Mouse (Mus musculus): ENCODE results near the gene Adi1. TPM values are rescaled to one million over a fixed set of nuclear protein-coding genes. Genes with fewer than 3 reads are reported as not detected.

Adi1 gene
- polyA plus RNA-seq, 1 experiment from 2014 or later, result 24.6 TPM

- Histone ChIP-seq H3K36me3 (ENCODE audit: control insufficient read depth, insufficient read depth, low read length) (peaks cover 16% of the 10 kb centered on the region), H3K9ac (ENCODE audit: low read depth, low read length) (no peak overlapping the region), H3K4me1 (ENCODE audit: control insufficient read depth, insufficient read depth, low read length) (no peaks in the 10 kb centered on the region), H3K4me3 (ENCODE audit: low read depth, low read length) (no peak overlapping the region), H3K27ac (ENCODE audit: low read length) (no peak overlapping the region), H3K4me2 (ENCODE audit: low read length) (no peak overlapping the region), H3K9me3 (replicated peaks; ENCODE audit: control insufficient read depth, low read length, poor library complexity, severe bottlenecking) (no peaks in the 10 kb centered on the region), H3K27me3 (ENCODE audit: control insufficient read depth, insufficient read depth, low read depth, low read length) (no peaks in the 10 kb centered on the region)
- ATAC-seq, result no peak
- 96% methylated on average over 2 of the region's 2 CpGs for WGBS
Observed at GRCm38 (mm10) chr12:28718106-28718505, 43.1 kb downstream of the Adi1 start.

GRCm38 (mm10) chr12:28724366-28724765, 49.3 kb downstream of the Adi1 start:
- Histone ChIP-seq H3K9ac (ENCODE audit: low read depth, low read length) (no peak overlapping the region), H3K36me3 (ENCODE audit: control insufficient read depth, insufficient read depth, low read length) (peaks cover 18% of the 10 kb centered on the region), H3K4me1 (ENCODE audit: control insufficient read depth, insufficient read depth, low read length) (no peaks in the 10 kb centered on the region), H3K27ac (ENCODE audit: low read length) (no peak overlapping the region), H3K4me3 (ENCODE audit: low read depth, low read length) (no peak overlapping the region), H3K27me3 (ENCODE audit: control insufficient read depth, insufficient read depth, low read depth, low read length) (no peaks in the 10 kb centered on the region), H3K4me2 (ENCODE audit: low read length) (no peak overlapping the region), H3K9me3 (replicated peaks; ENCODE audit: control insufficient read depth, low read length, poor library complexity, severe bottlenecking) (no peaks in the 10 kb centered on the region)
- ATAC-seq, result no peak
- WGBS, result 76% methylated on average over 3 of the region's 3 CpGs

DNA sequence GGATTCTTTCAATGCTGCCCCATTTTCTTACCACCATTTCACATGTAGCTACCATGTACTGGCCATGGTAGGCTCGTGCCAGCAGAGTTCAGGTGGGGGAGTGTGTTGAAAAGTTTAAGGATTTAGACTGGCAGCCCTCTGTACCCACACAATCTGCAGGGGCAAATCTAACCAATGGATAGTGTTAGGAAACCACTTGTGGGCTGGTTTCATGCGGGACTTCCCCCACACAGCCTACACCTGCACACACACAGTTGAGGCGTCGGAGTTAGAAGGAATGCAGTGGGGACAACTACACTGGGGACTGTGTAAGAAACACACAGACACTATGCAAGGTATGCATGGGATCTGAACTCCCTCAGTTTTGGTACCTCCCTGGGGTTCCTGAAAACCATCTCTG, 51.2 kb downstream of the Adi1 start:
- 96% methylated on average over 4 of the region's 4 CpGs for WGBS

DNA sequence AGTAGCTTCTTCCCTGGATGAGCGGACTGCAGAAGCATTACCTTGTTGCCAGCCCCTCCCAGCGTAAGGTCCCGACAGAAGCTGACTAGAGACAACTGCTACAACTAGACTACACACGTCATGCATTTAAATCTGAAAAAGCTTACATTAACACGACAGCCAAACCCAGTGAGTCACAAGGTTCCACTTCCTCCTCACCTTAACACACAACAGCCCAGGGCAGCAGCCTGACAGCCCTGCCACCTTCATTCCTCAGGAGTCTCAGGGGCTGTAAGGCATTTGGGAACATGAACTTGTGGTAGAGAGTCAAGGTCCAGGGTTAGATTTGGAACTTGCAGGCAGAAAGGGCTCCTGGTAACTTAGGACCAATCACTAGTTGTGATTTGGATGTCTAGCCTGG, 52.0 kb downstream of the Adi1 start:
- no peak overlapping the region for H3K9ac ChIP-seq (ENCODE audit: low read depth, low read length)
- H3K9me3 ChIP-seq (replicated peaks; ENCODE audit: control insufficient read depth, low read length, poor library complexity, severe bottlenecking), result no peaks in the 10 kb centered on the region
- H3K4me1 ChIP-seq (ENCODE audit: control insufficient read depth, insufficient read depth, low read length), result no peaks in the 10 kb centered on the region
- H3K27me3 ChIP-seq (ENCODE audit: control insufficient read depth, insufficient read depth, low read depth, low read length), result no peaks in the 10 kb centered on the region
- ATAC-seq, result no peak
- no peak overlapping the region for H3K4me3 ChIP-seq (ENCODE audit: low read depth, low read length)
- WGBS, result 92% methylated on average over 5 of the region's 5 CpGs
- peaks cover 8% of the 10 kb centered on the region; the same call in 1 of the 2 replicates for H3K36me3 ChIP-seq (ENCODE audit: control insufficient read depth, insufficient read depth, low read length)
- H3K4me2 ChIP-seq (ENCODE audit: low read length), result no peak overlapping the region
- H3K27ac ChIP-seq (ENCODE audit: low read length), result no peak overlapping the region

More for the DNA sequence above, 51.2 kb downstream of the Adi1 start:
- Histone ChIP-seq H3K4me3 (ENCODE audit: low read depth, low read length) (no peak overlapping the region), H3K9ac (ENCODE audit: low read depth, low read length) (no peak overlapping the region), H3K27ac (ENCODE audit: low read length) (no peak overlapping the region), H3K36me3 (ENCODE audit: control insufficient read depth, insufficient read depth, low read length) (peaks cover 8% of the 10 kb centered on the region), H3K4me1 (ENCODE audit: control insufficient read depth, insufficient read depth, low read length) (no peaks in the 10 kb centered on the region), H3K27me3 (ENCODE audit: control insufficient read depth, insufficient read depth, low read depth, low read length) (no peaks in the 10 kb centered on the region), H3K9me3 (replicated peaks; ENCODE audit: control insufficient read depth, low read length, poor library complexity, severe bottlenecking) (no peaks in the 10 kb centered on the region), H3K4me2 (ENCODE audit: low read length) (no peak overlapping the region)
- no peak for ATAC-seq

Small RNA genes lying within 50 kb of the gene (microRNA-seq; reads per million reads assigned to microRNA genes)
- not detected for gene Mir6937

Other genes starting within 250 kb of the Adi1 start
- gene Dcdc2c, start 122.8 kb upstream of the Adi1 start, polyA plus RNA-seq (2015; fragmentation: Nextera tagmentation; extraction: Ambion mirVana), result not detected in 2 replicates
- 0.30 and 0.39 TPM in 2 replicates for gene Allc, start 92.7 kb upstream of the Adi1 start, polyA plus RNA-seq (2015; fragmentation: Nextera tagmentation; extraction: Ambion mirVana)
- gene Colec11, start 51.9 kb upstream of the Adi1 start, polyA plus RNA-seq (2015; fragmentation: Nextera tagmentation; extraction: Ambion mirVana), result 0.67 and 1.2 TPM in 2 replicates
- 389 and 390 TPM in 2 replicates for gene Rps7, start 39.3 kb upstream of the Adi1 start, polyA plus RNA-seq (2015; fragmentation: Nextera tagmentation; extraction: Ambion mirVana)
- gene Rnaseh1, start 25.6 kb upstream of the Adi1 start, polyA plus RNA-seq (2015; fragmentation: Nextera tagmentation; extraction: Ambion mirVana), result 22.4 and 25.8 TPM in 2 replicates
- gene Trappc12, start 75.2 kb downstream of the Adi1 start, polyA plus RNA-seq (2015; fragmentation: Nextera tagmentation; extraction: Ambion mirVana), result 43.1 and 43.6 TPM in 2 replicates
- gene Eipr1, start 76.6 kb downstream of the Adi1 start, polyA plus RNA-seq (2015; fragmentation: Nextera tagmentation; extraction: Ambion mirVana), result 69.7 and 70.7 TPM in 2 replicates

All from midbrain, embryonic 16.5 days (tissue).